Mouse (Mus musculus) embryo, embryonic 10.5 days (tissue): ENCODE results near the gene Pip5k1b.

Experiments
- DNase-seq: peaks from one replicate; pipeline ENCODE4 v3.0.0-alpha.2; 2015; ENCODE audit warnings: low spot score

The Pip5k1b gene

GRCm38 (mm10) chr19:24307271-24308221, 248.1 kb downstream of the Pip5k1b start:
- no peak for DNase-seq

GRCm38 (mm10) chr19:24306351-24306750, 249.3 kb downstream of the Pip5k1b start:
- no peak for DNase-seq

GRCm38 (mm10) chr19:24302198-24302597, 253.5 kb downstream of the Pip5k1b start:
- DNase-seq = no peak

DNA sequence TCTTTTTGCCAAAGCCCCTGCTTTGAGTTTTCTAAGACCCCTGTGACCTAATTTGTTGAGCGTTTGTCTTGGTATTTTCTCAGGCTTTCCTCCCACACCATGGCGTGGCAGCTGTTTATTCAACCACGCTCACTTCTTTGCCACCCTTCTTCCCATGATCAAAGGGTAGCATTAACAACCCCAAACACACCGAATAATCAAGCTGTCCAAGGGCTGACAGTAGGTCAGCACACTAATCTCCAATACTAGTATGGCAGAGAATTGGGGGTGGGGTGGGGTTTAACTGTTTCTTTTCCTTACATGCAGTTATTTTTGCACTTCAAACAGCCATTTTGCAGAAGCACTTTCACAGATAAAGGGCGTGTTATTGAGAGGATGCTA, 253.9 kb downstream of the Pip5k1b start:
- no peak for DNase-seq

- peak; percentile 93 for DNase-seq
Observed at GRCm38 (mm10) chr19:24300994-24301767, 254.5 kb downstream of the Pip5k1b start.

- no peak for DNase-seq
Observed at GRCm38 (mm10) chr19:24293537-24293936, 262.1 kb downstream of the Pip5k1b start.

DNA sequence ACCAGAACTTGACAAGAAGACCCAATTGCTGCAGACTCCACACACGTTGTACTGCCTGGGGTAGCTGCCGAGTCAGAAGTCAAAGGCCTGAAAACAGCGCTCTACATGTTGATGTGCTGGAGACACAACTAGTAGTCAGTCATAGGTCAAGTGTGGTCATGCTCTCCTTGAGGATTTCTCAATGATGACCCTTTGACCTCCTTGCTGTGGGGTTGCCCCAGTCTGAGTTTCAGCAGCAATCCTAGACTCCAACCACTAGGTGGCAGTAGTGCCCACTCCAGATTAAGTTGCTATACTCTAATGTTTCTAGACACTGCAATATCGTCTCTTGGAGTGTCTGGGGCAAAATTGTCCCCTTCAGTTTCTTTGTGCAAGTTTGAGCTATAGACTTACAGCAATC, 271.5 kb downstream of the Pip5k1b start:
- peak; percentile 83 for DNase-seq

- no peak for DNase-seq
Observed at GRCm38 (mm10) chr19:24281288-24281980, 274.2 kb downstream of the Pip5k1b start.

GRCm38 (mm10) chr19:24280601-24281228, 275.0 kb downstream of the Pip5k1b start, which contains the start of gene Fxn:
Fxn (minus strand) TSS chr19:24280605.
- peak; percentile 92 for DNase-seq

DNA sequence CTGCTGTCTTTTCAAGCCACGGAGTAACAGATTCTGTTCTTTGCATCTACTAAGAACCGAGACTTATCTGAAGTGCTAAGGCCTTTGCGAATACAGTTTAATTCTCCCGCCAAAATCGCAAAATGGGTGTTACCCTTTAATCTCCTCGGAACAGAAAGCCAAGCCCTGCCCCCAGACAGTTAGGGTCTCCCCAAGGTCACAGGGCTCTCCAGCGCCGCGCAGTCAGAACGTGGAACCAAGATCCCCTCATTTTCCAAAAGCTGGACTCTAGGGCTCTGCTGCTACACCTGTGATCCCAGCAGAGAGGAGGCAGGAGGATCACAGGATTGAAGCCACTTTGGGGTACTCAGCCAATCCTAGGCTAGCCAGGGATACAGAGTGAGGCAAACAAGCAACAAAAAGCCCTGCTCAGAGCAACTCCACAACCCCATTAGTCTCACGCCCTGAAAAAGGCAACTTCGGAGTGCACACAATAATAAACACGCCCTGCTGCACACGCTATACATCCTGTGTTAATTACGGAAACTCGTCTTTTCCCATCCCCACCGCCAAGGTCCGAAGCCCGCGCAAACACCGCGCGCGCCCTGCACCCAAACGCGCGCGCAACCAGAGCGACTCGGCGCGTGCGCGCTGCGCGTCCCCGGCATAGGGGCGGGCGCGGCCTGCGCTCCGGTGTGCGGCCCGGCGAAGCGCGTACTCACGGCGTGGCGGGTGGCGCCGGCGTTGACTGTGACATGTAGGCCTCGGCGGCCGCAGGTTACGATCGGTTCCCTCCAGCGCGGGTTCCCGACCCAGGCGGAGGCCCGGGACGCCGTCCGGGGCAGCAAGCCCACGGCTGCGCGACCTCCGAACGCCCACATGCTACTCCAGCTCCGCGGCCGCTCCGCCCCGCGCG, 275.7 kb downstream of the Pip5k1b start:
- peak; percentile 89 for DNase-seq

GRCm38 (mm10) chr19:24278859-24279258, 276.8 kb downstream of the Pip5k1b start:
- DNase-seq = no peak

- DNase-seq = no peak
Observed at GRCm38 (mm10) chr19:24274281-24274680, 281.4 kb downstream of the Pip5k1b start.

GRCm38 (mm10) chr19:24271746-24272426, 283.8 kb downstream of the Pip5k1b start:
- peak; percentile 91 for DNase-seq

GRCm38 (mm10) chr19:24271326-24271725, 284.3 kb downstream of the Pip5k1b start:
- peak; percentile 60 for DNase-seq

GRCm38 (mm10) chr19:24268531-24268930, 287.1 kb downstream of the Pip5k1b start:
- peak; percentile 15 for DNase-seq

GRCm38 (mm10) chr19:24266046-24266830, 289.4 kb downstream of the Pip5k1b start:
- DNase-seq = no peak

GRCm38 (mm10) chr19:24264991-24265390, 290.7 kb downstream of the Pip5k1b start:
- peak; percentile 87 for DNase-seq

GRCm38 (mm10) chr19:24262736-24263135, 292.9 kb downstream of the Pip5k1b start:
- DNase-seq = no peak
